Mouse (Mus musculus) E14TG2a.4 (cell line): ENCODE data around the gene Acsbg1.

ENCODE experiments used
- CTCF ChIP-seq: conservative IDR thresholded peaks from 2 replicates; pipeline ENCODE4 v1.5.1; 2014; ENCODE audit warnings: low read length
- NANOG ChIP-seq: IDR thresholded peaks from 2 replicates; pipeline ENCODE4 v1.6.1; 2014; ENCODE audit warnings: borderline replicate concordance, low read length, mixed read lengths

GRCm38 (mm10) chr9:54555044-54555443, 106.6 kb downstream of the Acsbg1 start:
- no peak for TF ChIP-seq CTCF
- TF ChIP-seq NANOG: no peak
